Mouse (Mus musculus) frontal cortex, adult 2 months (tissue): ENCODE data around the gene Krtap12-1. TPM values are rescaled to one million over a fixed set of nuclear protein-coding genes. Genes with fewer than 3 reads are reported as not detected.
"Not testable (repeated sequence)": the region's sequence is repeated elsewhere in the genome, so short reads cannot be mapped to it uniquely, and the experiment has no call there.

Source experiments
- DNase-seq, 2 experiments: peaks; one replicate each; pipeline ENCODE4 v3.0.0; 2022; ENCODE audit warnings: low spot score in 1 of 2; ENCODE audit errors: extremely low spot score in 1 of 2
- polyA plus RNA-seq: library from polyadenylated mRNA; depleted of rRNA; stranded (reverse); fragments of >200 nt; gene quantifications from 2 replicates; pipeline ENCODE4 v1.2.3, GENCODE M21; 2012; rRNA removed

The Krtap12-1 gene
- polyA plus RNA-seq, 1 experiment = not detected

- not testable (repeated sequence) for DNase-seq
Observed at GRCm38 (mm10) chr10:77741924-77742688, 21.7 kb downstream of the Krtap12-1 start, which contains the start of gene Gm18596. Gene Gm18596 (minus strand): TSS chr10:77742638.

DNA sequence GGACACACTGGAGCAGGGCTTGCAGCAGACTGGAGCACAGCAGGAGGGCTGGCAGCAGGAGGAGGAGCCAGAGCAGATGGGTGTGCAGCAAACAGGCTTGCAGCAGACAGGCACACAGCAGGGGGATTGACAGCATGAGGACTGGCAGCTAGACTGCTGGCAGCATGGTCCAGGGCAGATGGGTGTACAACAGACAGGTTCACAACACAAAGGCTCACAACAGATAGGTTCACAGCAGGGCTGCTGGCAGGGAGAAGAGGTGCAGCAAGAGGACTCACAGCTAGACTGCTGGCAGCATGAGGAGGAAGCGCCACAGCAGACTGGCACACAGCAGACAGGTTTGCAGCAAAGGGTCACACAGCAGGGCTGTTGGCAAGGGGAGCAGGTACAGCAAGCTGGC lies 30.3 kb downstream of the Krtap12-1 start:
- not testable (repeated sequence) for DNase-seq

DNA sequence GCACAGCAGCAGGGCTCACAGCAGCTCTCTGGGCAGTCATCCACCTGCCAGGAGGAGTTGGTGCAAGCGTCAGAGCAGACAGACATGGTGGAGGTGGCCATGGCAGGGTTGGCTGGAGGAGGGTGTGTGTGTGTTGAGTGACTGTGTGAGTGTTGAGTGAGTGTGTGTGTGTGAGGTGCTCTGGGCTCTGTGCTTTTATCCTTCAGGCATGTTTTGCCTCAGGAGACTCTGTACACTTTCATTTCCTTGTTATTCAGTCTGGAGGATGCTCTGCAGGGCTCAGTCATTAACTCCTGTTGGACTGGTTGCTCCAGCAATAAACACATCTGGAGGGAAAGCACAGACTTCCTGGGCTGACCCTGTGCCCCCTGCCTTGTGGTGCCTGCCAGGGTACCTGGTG lies 30.9 kb downstream of the Krtap12-1 start, which contains the start of gene Gm9736:
TSS of gene Gm9736 (minus strand) at position 101 of the 400 bp plus-strand sequence.
- not testable (repeated sequence) for DNase-seq

- not testable (repeated sequence) for DNase-seq
Observed at GRCm38 (mm10) chr10:77752312-77752711, 31.9 kb downstream of the Krtap12-1 start.

DNA sequence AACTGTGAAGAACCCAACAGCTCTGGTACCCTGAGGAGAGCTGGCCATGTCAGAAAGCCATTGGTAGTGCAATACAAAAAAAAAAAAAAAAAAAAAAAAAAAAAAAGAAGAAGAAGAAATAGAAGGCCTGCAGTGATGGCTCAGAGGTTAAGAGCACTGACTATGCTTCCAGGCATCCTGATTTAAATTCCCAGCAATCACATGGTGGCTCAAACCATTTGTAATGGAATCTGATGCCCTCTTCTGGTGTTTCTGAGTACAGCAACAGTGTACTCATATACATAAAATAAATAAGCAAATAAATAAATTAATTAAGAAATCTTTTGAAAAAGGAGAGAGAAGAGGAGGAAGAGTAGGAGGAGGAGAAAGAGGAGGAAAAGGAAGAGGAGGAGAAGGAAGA lies 33.0 kb downstream of the Krtap12-1 start:
- no peak for DNase-seq

DNA sequence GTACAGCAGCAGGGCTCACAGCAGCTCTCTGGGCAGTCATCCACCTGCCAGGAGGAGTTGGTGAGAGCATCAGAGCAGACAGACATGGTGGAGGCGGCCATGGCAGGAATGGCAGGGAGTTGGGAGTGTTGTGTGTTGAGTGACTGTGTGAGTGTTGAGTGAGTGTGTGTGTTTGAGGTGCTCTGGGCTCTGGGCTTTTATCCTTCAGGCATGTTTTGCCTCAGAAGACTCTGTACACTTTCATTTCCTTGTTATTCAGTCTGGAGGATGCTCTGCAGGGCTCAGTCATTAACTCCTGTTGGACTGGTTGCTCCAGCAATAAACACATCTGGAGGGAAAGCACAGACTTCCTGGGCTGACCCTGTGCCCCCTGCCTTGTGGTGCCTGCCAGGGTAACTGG lies 39.2 kb downstream of the Krtap12-1 start, which contains the start of gene Gm3233:
TSS of gene Gm3233 (minus strand) at position 101 of the 400 bp plus-strand sequence.
- not testable (repeated sequence) for DNase-seq

GRCm38 (mm10) chr10:77769727-77770126 lies 49.3 kb downstream of the Krtap12-1 start:
- no peak for DNase-seq

Other genes starting within 250 kb of the Krtap12-1 start
- 43.7 and 44.9 TPM in 2 replicates for gene Fam207a, start 204.8 kb upstream of the Krtap12-1 start, polyA plus RNA-seq
- 4.5 and 6.8 TPM in 2 replicates for gene Itgb2, start 190.3 kb upstream of the Krtap12-1 start, polyA plus RNA-seq
- 125 and 132 TPM in 2 replicates for gene Pttg1ip, start 138.9 kb upstream of the Krtap12-1 start, polyA plus RNA-seq
- 358 and 364 TPM in 2 replicates for gene Sumo3, start 114.5 kb upstream of the Krtap12-1 start, polyA plus RNA-seq
- 15.9 and 23.0 TPM in 2 replicates for gene Gm49325, start 114.4 kb upstream of the Krtap12-1 start, polyA plus RNA-seq
- gene Ube2g2, start 98.3 kb upstream of the Krtap12-1 start, polyA plus RNA-seq = 47.9 and 51.8 TPM in 2 replicates
- 0.04 TPM in 1 of 2 replicates, not detected in the other for gene Tspear, start 34.0 kb upstream of the Krtap12-1 start, polyA plus RNA-seq
- not detected in 2 replicates for gene Gm19402, start 29.8 kb upstream of the Krtap12-1 start, polyA plus RNA-seq
- gene Gm9508, start 23.4 kb upstream of the Krtap12-1 start, polyA plus RNA-seq = not detected in 2 replicates
- not detected in 2 replicates for gene Gm10272, start 14.0 kb upstream of the Krtap12-1 start, polyA plus RNA-seq
- gene Gm10024, start 9.1 kb upstream of the Krtap12-1 start, polyA plus RNA-seq = not detected in 2 replicates
- not detected in 2 replicates for gene Gm10142, start 4.8 kb upstream of the Krtap12-1 start, polyA plus RNA-seq
- not detected in 2 replicates for gene Gm10100, start 5.9 kb downstream of the Krtap12-1 start, polyA plus RNA-seq
- gene Gm18596, start 22.0 kb downstream of the Krtap12-1 start, polyA plus RNA-seq = not detected in 2 replicates
- gene Gm9736, start 30.8 kb downstream of the Krtap12-1 start, polyA plus RNA-seq = not detected in 2 replicates
- gene Gm3233, start 39.1 kb downstream of the Krtap12-1 start, polyA plus RNA-seq = not detected in 2 replicates
- not detected in 2 replicates for gene Gm3238, start 50.7 kb downstream of the Krtap12-1 start, polyA plus RNA-seq
- gene Gm7138, start 56.3 kb downstream of the Krtap12-1 start, polyA plus RNA-seq = not detected in 2 replicates
- not detected in 2 replicates for gene Gm3250, start 61.9 kb downstream of the Krtap12-1 start, polyA plus RNA-seq
- not detected in 2 replicates for gene Gm7137, start 67.6 kb downstream of the Krtap12-1 start, polyA plus RNA-seq
- not detected in 2 replicates for gene Gm9639, start 74.5 kb downstream of the Krtap12-1 start, polyA plus RNA-seq
- gene Gm19668, start 78.5 kb downstream of the Krtap12-1 start, polyA plus RNA-seq = not detected in 2 replicates
- gene Gm9507, start 91.2 kb downstream of the Krtap12-1 start, polyA plus RNA-seq = not detected in 2 replicates
- gene Gm2696, start 94.1 kb downstream of the Krtap12-1 start, polyA plus RNA-seq = not detected in 2 replicates
- gene Krtap10-4, start 106.5 kb downstream of the Krtap12-1 start, polyA plus RNA-seq = not detected in 2 replicates
- not detected in 2 replicates for gene Krtap10-10, start 115.3 kb downstream of the Krtap12-1 start, polyA plus RNA-seq
- gene Gm36176, start 126.2 kb downstream of the Krtap12-1 start, polyA plus RNA-seq = not detected in 2 replicates
- gene Gm10318, start 132.3 kb downstream of the Krtap12-1 start, polyA plus RNA-seq = not detected in 2 replicates
- not detected in 2 replicates for gene Gm3285, start 141.4 kb downstream of the Krtap12-1 start, polyA plus RNA-seq
- 5.6 and 6.3 TPM in 2 replicates for gene Lrrc3, start 181.9 kb downstream of the Krtap12-1 start, polyA plus RNA-seq
- 22.5 and 28.3 TPM in 2 replicates for gene Trpm2, start 250.0 kb downstream of the Krtap12-1 start, polyA plus RNA-seq